Mouse (Mus musculus) forebrain, embryonic 16.5 days (tissue): ENCODE results near the gene Cd7. TPM values are rescaled to one million over a fixed set of nuclear protein-coding genes. Genes with fewer than 3 reads are reported as not detected.
"Not testable (repeated sequence)": the region's sequence is repeated elsewhere in the genome, so short reads cannot be mapped to it uniquely, and the experiment has no call there.

ENCODE experiments used
- ATAC-seq: fragments of 200-750 bp; cut with Nextera tagmentation; 2 replicates; pipeline ENCODE4 v1.8.0; 2017; ENCODE audit warnings: mild to moderate bottlenecking, moderate library complexity
- H3K27ac ChIP-seq: fragments of 300-500 bp; sonication (generic); 2 replicates; pipeline ENCODE4 v1.5.1; 2014; ENCODE audit warnings: low read length, control low read depth
- H3K27me3 ChIP-seq: fragments of 300-500 bp; sonication (generic); replicated peaks from 2 replicates; pipeline ENCODE4 v1.6.1; 2014; ENCODE audit warnings: low read length; ENCODE audit not compliant: control insufficient read depth, insufficient read depth
- H3K36me3 ChIP-seq: fragments of 300-500 bp; sonication (generic); 2 replicates; pipeline ENCODE4 v1.6.1; 2014; ENCODE audit not compliant: control insufficient read depth, insufficient read depth
- H3K4me1 ChIP-seq: fragments of 300-500 bp; sonication (generic); replicated peaks from 2 replicates; pipeline ENCODE4 v1.6.1; 2014; ENCODE audit warnings: low read length; ENCODE audit not compliant: control insufficient read depth, insufficient read depth
- H3K4me2 ChIP-seq: fragments of 300-500 bp; sonication (generic); 2 replicates; pipeline ENCODE4 v1.6.1; 2014; ENCODE audit warnings: mild to moderate bottlenecking, low read length, control low read depth
- H3K4me3 ChIP-seq: fragments of 300-500 bp; sonication (generic); replicated peaks from 2 replicates; pipeline ENCODE4 v1.5.1; 2014; ENCODE audit warnings: mild to moderate bottlenecking, low read length, control low read depth
- H3K9ac ChIP-seq: fragments of 300-500 bp; sonication (generic); replicated peaks from 2 replicates; pipeline ENCODE4 v1.6.1; 2014; ENCODE audit warnings: low read depth, low read length, control low read depth
- H3K9me3 ChIP-seq: fragments of 300-500 bp; sonication (generic); 2 replicates; pipeline ENCODE4 v1.6.1; 2016; ENCODE audit warnings: low read length; ENCODE audit not compliant: control insufficient read depth
- WGBS: fragments of 180-500 bp; shearing (Covaris S2); extraction: QIAGEN DNeasy Blood & Tissue Kit; methylation state at CpG from one replicate; pipeline ENCODE4 v1.1.7; 2014; 5-methylcytosine and 5-hydroxymethylcytosine counted together
- polyA plus RNA-seq: library from polyadenylated mRNA; unstranded; fragments of >200 nt; fragmentation: Nextera tagmentation; extraction: Ambion mirVana; gene quantifications from 2 replicates; pipeline ENCODE4 v1.2.1, GENCODE M21; 2015

Gene Cd7
- polyA plus RNA-seq = not detected in 2 replicates

GRCm38 (mm10) chr11:121039302-121039701, at the start of gene Cd7:
Gene Cd7 (minus strand): TSS chr11:121039418.
- H3K27me3 ChIP-seq = no peaks in the 10 kb centered on the region
- no peak for ATAC-seq

DNA sequence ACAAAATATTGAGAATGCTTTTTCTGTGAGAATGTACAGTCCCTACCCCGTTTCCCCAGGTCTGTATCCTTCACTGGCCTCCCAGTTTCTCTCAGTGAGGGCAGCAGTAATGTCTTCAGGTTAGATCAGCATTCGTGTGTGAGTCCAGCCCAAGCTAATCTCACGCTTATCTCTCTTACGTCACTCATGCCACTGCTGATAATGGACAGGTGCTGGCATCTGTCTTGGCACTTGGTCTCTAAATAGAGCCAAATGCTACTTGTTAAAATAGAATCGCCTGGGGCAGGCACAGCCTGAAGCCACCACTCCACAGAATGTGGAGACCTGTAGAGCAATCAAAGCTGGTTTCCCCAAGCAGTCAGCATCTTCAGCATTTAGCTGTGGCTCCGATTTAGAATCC, 49.8 kb upstream of the Cd7 start:
- ATAC-seq = no peak

More at GRCm38 (mm10) chr11:121039302-121039701, at the start of gene Cd7:
- 75% methylated on average over 5 of the region's 5 CpGs for WGBS
- H3K9me3 ChIP-seq = no peaks in the 10 kb centered on the region
- no peaks in the 10 kb centered on the region for H3K4me1 ChIP-seq
- H3K36me3 ChIP-seq = no peaks in the 10 kb centered on the region
- no peak within 1 kb of the TSS for H3K4me3 ChIP-seq
- H3K9ac ChIP-seq = no peak within 1 kb of the TSS
- no peak within 1 kb of the TSS for H3K4me2 ChIP-seq
- no peak within 1 kb of the TSS for H3K27ac ChIP-seq

DNA sequence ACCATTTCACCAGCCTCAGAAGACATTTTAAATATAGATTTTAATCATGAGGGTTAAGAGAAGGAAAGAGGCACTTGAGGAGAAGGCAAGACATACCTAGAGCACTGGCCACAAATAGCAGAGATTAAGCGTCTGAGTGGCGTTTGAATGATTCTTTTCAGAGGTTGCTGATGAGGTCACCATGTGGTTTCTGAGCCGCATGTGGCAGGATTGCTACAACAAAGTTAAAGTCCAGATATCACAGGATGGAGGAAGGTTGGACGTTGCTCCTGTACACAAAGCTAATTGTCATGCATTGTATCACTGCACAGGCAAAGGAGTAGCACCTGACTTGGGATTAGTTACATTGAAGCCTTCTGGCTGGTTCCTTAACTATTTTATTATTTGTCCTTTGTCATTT, 47.1 kb upstream of the Cd7 start:
- Histone ChIP-seq H3K27me3 (no peaks in the 10 kb centered on the region), H3K36me3 (no peaks in the 10 kb centered on the region), H3K4me2 (no peak overlapping the region), H3K27ac (no peak overlapping the region), H3K9me3 (no peaks in the 10 kb centered on the region), H3K4me3 (no peak overlapping the region), H3K9ac (no peak overlapping the region), H3K4me1 (no peaks in the 10 kb centered on the region)
- 49% methylated on average over 4 of the region's 4 CpGs for WGBS
- ATAC-seq = no peak

More for the DNA sequence above, 49.8 kb upstream of the Cd7 start:
- no peaks in the 10 kb centered on the region for H3K36me3 ChIP-seq
- H3K4me2 ChIP-seq = no peak overlapping the region
- H3K9me3 ChIP-seq = no peaks in the 10 kb centered on the region
- no peak overlapping the region for H3K4me3 ChIP-seq
- H3K27me3 ChIP-seq = no peaks in the 10 kb centered on the region
- no peak overlapping the region for H3K9ac ChIP-seq
- WGBS = 81% methylated on average over 6 of the region's 6 CpGs
- no peaks in the 10 kb centered on the region for H3K4me1 ChIP-seq
- H3K27ac ChIP-seq = no peak overlapping the region

DNA sequence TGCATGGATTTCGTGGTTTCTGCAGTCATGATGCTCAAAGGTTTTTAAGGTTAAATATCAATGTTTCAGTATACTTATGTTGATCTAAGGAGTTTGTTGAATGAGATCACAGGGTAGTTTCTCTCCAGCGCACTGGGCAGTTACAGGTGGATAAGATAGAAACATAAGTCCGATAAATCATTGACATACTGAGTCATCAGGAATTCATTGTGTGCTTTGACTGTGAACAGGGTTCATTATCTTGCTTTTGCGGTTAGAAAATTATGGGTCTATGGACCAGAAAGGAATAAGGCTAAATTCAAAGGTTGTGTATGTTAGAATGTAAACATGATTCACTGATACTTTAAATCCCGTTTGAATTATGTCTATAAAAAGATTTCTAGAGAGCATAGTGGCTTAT, 46.0 kb upstream of the Cd7 start:
- H3K9me3 ChIP-seq = no peaks in the 10 kb centered on the region
- H3K4me3 ChIP-seq = no peak overlapping the region
- no peak for ATAC-seq
- 82% methylated on average over 5 of the region's 5 CpGs for WGBS
- H3K27ac ChIP-seq = no peak overlapping the region
- H3K9ac ChIP-seq = no peak overlapping the region
- H3K27me3 ChIP-seq = no peaks in the 10 kb centered on the region
- H3K4me1 ChIP-seq = no peaks in the 10 kb centered on the region
- H3K36me3 ChIP-seq = no peaks in the 10 kb centered on the region
- H3K4me2 ChIP-seq = no peak overlapping the region

DNA sequence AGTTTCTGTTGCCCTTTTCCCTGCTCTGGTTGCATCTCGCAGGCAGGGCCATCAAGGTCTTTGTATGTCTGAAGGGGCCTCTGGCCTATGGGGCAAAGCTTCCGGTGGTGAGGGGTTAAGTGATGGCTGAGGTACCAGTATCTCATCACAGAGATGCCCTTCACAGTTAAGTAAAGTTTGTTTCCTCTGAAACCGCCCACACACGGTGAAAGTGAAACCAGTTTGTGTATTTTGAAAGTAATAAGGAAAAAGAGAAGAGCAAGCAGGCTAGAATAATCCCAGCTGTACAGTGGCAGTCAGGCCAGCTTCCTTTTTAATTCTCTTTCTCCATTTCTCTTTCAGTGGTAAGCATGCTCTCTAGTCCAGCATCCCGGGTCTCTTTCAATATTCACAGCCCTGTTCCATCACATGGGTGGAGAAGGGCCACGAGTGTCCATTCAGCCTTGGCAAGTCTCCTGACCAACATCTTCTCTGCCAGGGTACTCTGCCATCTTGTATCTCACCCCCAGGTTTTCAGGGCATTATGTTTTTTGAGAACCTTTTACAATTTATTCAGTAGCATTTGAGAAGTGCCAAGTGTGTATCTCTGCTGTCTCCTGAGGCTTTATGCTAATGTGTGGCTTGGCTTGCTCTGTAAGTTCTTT, 43.8 kb upstream of the Cd7 start:
- H3K4me1 ChIP-seq = no peaks in the 10 kb centered on the region
- no peaks in the 10 kb centered on the region for H3K36me3 ChIP-seq
- no peak overlapping the region for H3K4me3 ChIP-seq
- no peak overlapping the region for H3K27ac ChIP-seq
- no peak overlapping the region for H3K4me2 ChIP-seq
- no peaks in the 10 kb centered on the region for H3K27me3 ChIP-seq
- no peak overlapping the region for H3K9ac ChIP-seq
- H3K9me3 ChIP-seq = no peaks in the 10 kb centered on the region
- WGBS = 85% methylated on average over 6 of the region's 6 CpGs
- ATAC-seq = no peak

DNA sequence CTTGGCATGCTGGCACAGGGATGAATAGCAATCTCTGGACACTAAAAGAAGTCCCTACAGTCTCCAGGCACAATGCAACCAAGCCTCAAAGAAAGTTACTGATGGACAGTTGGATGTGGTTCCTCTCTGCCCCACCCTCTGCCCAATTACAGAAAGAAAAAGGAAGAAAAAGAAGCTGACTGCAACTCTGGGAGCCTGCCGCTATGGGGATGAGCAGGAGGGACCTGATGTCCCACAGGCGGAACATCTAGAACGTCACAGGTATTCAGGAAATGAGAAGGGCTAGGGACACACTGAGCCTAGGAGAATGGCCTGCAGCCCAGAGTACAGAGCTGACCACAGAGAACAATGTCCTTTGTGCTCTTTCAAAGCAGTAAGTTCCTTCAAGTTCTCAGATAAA, 43.0 kb upstream of the Cd7 start:
- no peaks in the 10 kb centered on the region for H3K9me3 ChIP-seq
- no peak overlapping the region for H3K9ac ChIP-seq
- H3K27ac ChIP-seq = no peak overlapping the region
- no peak overlapping the region for H3K4me2 ChIP-seq
- no peaks in the 10 kb centered on the region for H3K36me3 ChIP-seq
- H3K4me3 ChIP-seq = no peak overlapping the region
- no peak for ATAC-seq
- WGBS = 81% methylated on average over 3 of the region's 3 CpGs
- no peaks in the 10 kb centered on the region for H3K27me3 ChIP-seq
- no peaks in the 10 kb centered on the region for H3K4me1 ChIP-seq

DNA sequence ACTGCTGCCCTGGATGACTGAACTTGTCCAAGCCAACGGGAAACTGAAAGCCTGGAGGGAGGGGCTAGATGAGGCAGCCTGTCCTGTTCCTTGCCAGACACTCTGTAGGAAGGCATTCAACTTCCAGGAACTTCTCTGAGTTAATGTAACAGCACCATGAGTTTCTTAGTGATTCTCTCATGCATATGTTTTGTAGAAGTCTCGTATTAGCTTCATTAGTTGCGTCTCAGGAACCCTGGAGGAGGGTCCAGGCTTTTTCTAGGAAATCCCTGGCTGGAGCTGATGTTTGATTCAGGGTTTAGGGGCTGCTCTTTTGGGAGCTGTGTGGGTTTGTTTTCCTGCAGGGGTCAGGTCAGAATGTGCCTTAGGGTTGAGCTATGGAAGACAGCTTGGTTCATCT, 41.9 kb upstream of the Cd7 start, which contains the start of gene Sectm1a:
Gene Sectm1a (minus strand): TSS at position 101 of the 400 bp plus-strand sequence.
- H3K4me2 ChIP-seq = no peak within 1 kb of the TSS
- no peaks in the 10 kb centered on the region for H3K9me3 ChIP-seq
- H3K4me3 ChIP-seq = no peak within 1 kb of the TSS
- WGBS = 72% methylated on average over 3 of the region's 3 CpGs
- no peak within 1 kb of the TSS for H3K27ac ChIP-seq
- H3K9ac ChIP-seq = no peak within 1 kb of the TSS
- no peak for ATAC-seq
- H3K4me1 ChIP-seq = no peaks in the 10 kb centered on the region
- H3K27me3 ChIP-seq = no peaks in the 10 kb centered on the region
- H3K36me3 ChIP-seq = no peaks in the 10 kb centered on the region

DNA sequence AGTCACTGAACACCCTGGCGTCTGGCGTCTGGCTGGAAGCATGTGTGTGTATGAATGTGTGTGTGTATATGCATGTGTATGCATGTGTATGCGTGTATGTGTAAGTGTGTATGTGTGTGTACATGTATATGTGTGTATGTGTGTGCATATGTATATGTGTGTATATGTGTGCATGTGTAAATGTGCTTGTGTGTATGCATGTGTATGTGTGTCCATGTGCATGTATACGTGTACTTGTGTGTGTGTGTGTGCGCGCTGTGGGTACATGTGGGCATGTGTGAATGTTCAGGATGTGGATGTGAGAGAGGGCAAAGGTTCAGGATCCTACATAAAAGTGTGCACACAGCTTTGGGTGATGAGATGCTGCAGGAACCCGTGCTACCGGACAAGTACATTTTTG, 41.1 kb upstream of the Cd7 start:
- Histone ChIP-seq H3K4me2 (no peak overlapping the region), H3K27ac (no peak overlapping the region), H3K4me3 (no peak overlapping the region), H3K9ac (no peak overlapping the region), H3K27me3 (no peaks in the 10 kb centered on the region), H3K36me3 (no peaks in the 10 kb centered on the region), H3K4me1 (no peaks in the 10 kb centered on the region), H3K9me3 (no peaks in the 10 kb centered on the region)
- WGBS = 94% methylated on average over 8 of the region's 8 CpGs
- ATAC-seq = no peak

- Histone ChIP-seq H3K4me2 (no peak overlapping the region), H3K27ac (no peak overlapping the region), H3K27me3 (no peaks in the 10 kb centered on the region), H3K36me3 (no peaks in the 10 kb centered on the region), H3K4me3 (no peak overlapping the region), H3K9ac (no peak overlapping the region), H3K9me3 (no peaks in the 10 kb centered on the region), H3K4me1 (no peaks in the 10 kb centered on the region)
- ATAC-seq = no peak
- 80% methylated on average over 5 of the region's 5 CpGs for WGBS
These were observed 36.4 kb upstream of the Cd7 start for GRCm38 (mm10) chr11:121075655-121076054.

GRCm38 (mm10) chr11:121069662-121070061, 30.4 kb upstream of the Cd7 start:
- not testable (repeated sequence) for H3K27ac ChIP-seq, H3K36me3 ChIP-seq, H3K4me2 ChIP-seq, H3K4me1 ChIP-seq, H3K9ac ChIP-seq, H3K9me3 ChIP-seq, H3K27me3 ChIP-seq, ATAC-seq, H3K4me3 ChIP-seq
- 93% methylated on average over 11 of the region's 16 CpGs for WGBS
